Mouse (Mus musculus): ENCODE results near the gene Ppp1r12a. TPM values are rescaled to one million over a fixed set of nuclear protein-coding genes. Genes with fewer than 3 reads are reported as not detected.

Ppp1r12a gene
- polyA plus RNA-seq, 2 experiments = 58.0 to 72.8 TPM

GRCm38 (mm10) chr10:108283837-108284236 lies 121.8 kb downstream of the Ppp1r12a start:
- 90% methylated on average over 4 of the region's 4 CpGs for WGBS
- Histone ChIP-seq H3K27me3 (ENCODE audit: control insufficient read depth, insufficient read depth, low read length) (no peaks in the 10 kb centered on the region), H3K9me3 (ENCODE audit: control insufficient read depth, low read length) (no peaks in the 10 kb centered on the region), H3K4me2 (replicated peaks; ENCODE audit: low read depth, low read length, severe bottlenecking) (no peak overlapping the region), H3K9ac (ENCODE audit: low read depth, low read length, severe bottlenecking) (no peak overlapping the region), H3K27ac (replicated peaks; ENCODE audit: low read depth, low read length) (no peak overlapping the region; the same call in 1 of the 2 replicates), H3K4me3 (replicated peaks; ENCODE audit: low read length) (no peak overlapping the region), H3K36me3 (ENCODE audit: control insufficient read depth, insufficient read depth, low read length) (peaks cover 13% of the 10 kb centered on the region), H3K4me1 (ENCODE audit: control insufficient read depth, insufficient read depth, low read length) (no peaks in the 10 kb centered on the region)
- TF ChIP-seq POLR2A (IDR thresholded peaks at IDR 0.05; ENCODE audit: borderline replicate concordance, extremely low read depth, insufficient read depth, insufficient read length) = no peak
- DNase-seq (ENCODE audit: low spot score) (no peak), ATAC-seq (ENCODE audit: low FRiP score, low read depth) (no peak)

GRCm38 (mm10) chr10:108284445-108284844 lies 122.5 kb downstream of the Ppp1r12a start:
- H3K9ac ChIP-seq (ENCODE audit: low read depth, low read length, severe bottlenecking) = no peak overlapping the region

GRCm38 (mm10) chr10:108284977-108285376 lies 123.0 kb downstream of the Ppp1r12a start:
- Histone ChIP-seq H3K4me3 (replicated peaks; ENCODE audit: low read length) (no peak overlapping the region), H3K36me3 (ENCODE audit: control insufficient read depth, insufficient read depth, low read length) (peaks cover 9% of the 10 kb centered on the region), H3K4me2 (replicated peaks; ENCODE audit: low read depth, low read length, severe bottlenecking) (no peak overlapping the region), H3K27ac (replicated peaks; ENCODE audit: low read depth, low read length) (no peak overlapping the region), H3K9me3 (ENCODE audit: control insufficient read depth, low read length) (no peaks in the 10 kb centered on the region), H3K4me1 (ENCODE audit: control insufficient read depth, insufficient read depth, low read length) (no peaks in the 10 kb centered on the region), H3K27me3 (ENCODE audit: control insufficient read depth, insufficient read depth, low read length) (no peaks in the 10 kb centered on the region), H3K9ac (ENCODE audit: low read depth, low read length, severe bottlenecking) (no peak overlapping the region)
- WGBS = 92% methylated on average over 5 of the region's 5 CpGs
- ATAC-seq (ENCODE audit: low FRiP score, low read depth) (no peak), DNase-seq (ENCODE audit: low spot score) (no peak)
- TF ChIP-seq POLR2A (IDR thresholded peaks at IDR 0.05; ENCODE audit: borderline replicate concordance, extremely low read depth, insufficient read depth, insufficient read length) = no peak

More at GRCm38 (mm10) chr10:108284445-108284844, 122.5 kb downstream of the Ppp1r12a start:
- WGBS = 80% methylated on average over 4 of the region's 4 CpGs
- TF ChIP-seq POLR2A (IDR thresholded peaks at IDR 0.05; ENCODE audit: borderline replicate concordance, extremely low read depth, insufficient read depth, insufficient read length) = no peak
- Histone ChIP-seq H3K4me2 (replicated peaks; ENCODE audit: low read depth, low read length, severe bottlenecking) (no peak overlapping the region), H3K36me3 (ENCODE audit: control insufficient read depth, insufficient read depth, low read length) (peaks cover 13% of the 10 kb centered on the region), H3K4me1 (ENCODE audit: control insufficient read depth, insufficient read depth, low read length) (no peaks in the 10 kb centered on the region), H3K27me3 (ENCODE audit: control insufficient read depth, insufficient read depth, low read length) (no peaks in the 10 kb centered on the region), H3K9me3 (ENCODE audit: control insufficient read depth, low read length) (no peaks in the 10 kb centered on the region), H3K4me3 (replicated peaks; ENCODE audit: low read length) (no peak overlapping the region), H3K27ac (replicated peaks; ENCODE audit: low read depth, low read length) (no peak overlapping the region)
- DNase-seq (ENCODE audit: low spot score) (no peak), ATAC-seq (ENCODE audit: low FRiP score, low read depth) (no peak)

DNA sequence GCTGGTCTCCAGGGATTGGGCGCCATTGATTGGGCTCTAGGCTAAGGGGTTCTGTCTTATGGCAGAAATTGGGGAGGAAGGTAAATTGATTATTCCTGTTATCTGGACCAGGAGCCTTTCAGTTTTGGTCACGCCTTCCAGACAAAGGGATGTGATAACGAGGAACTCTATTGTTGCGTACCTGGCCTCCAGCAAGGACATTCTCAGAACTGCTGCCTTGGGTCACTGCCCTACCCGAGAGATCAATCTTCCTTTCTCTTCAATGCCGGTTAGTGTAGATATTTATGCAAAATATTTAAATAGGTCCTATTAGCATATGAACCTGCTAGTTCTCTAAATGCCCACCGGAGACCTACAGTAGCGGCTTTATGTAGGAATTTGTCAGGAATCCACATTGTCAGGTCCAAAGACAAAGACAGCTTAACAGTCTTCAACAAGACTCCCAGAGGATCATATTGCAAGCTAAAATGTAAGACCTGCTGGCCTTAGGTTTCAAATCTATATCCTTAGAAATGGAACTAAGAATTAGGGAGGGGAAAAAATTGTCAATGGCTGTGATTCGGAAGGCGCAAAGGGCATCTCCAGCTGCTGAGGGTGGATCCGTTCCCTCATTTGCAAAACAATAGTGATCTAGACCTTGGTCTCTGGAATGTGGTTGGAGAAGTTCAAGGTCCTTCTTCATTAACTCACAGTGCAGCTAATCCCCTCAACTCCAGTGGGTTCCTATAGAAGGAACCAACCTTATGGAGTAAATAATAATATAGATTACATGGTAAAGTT lies 124.9 kb downstream of the Ppp1r12a start:
- WGBS = 79% methylated on average over 11 of the region's 11 CpGs
- Histone ChIP-seq H3K4me3 (replicated peaks; ENCODE audit: low read length) (no peak overlapping the region), H3K4me2 (replicated peaks; ENCODE audit: low read depth, low read length, severe bottlenecking) (no peak overlapping the region), H3K4me1 (ENCODE audit: control insufficient read depth, insufficient read depth, low read length) (no peaks in the 10 kb centered on the region), H3K36me3 (ENCODE audit: control insufficient read depth, insufficient read depth, low read length) (no peaks in the 10 kb centered on the region), H3K9ac (ENCODE audit: low read depth, low read length, severe bottlenecking) (no peak overlapping the region), H3K27ac (replicated peaks; ENCODE audit: low read depth, low read length) (no peak overlapping the region), H3K9me3 (ENCODE audit: control insufficient read depth, low read length) (no peaks in the 10 kb centered on the region), H3K27me3 (ENCODE audit: control insufficient read depth, insufficient read depth, low read length) (no peaks in the 10 kb centered on the region)
- ATAC-seq (ENCODE audit: low FRiP score, low read depth) (no peak), DNase-seq (ENCODE audit: low spot score) (no peak)
- TF ChIP-seq POLR2A (IDR thresholded peaks at IDR 0.05; ENCODE audit: borderline replicate concordance, extremely low read depth, insufficient read depth, insufficient read length) = no peak

GRCm38 (mm10) chr10:108287438-108287801 lies 125.4 kb downstream of the Ppp1r12a start:
- H3K27me3 ChIP-seq (ENCODE audit: control insufficient read depth, insufficient read depth, low read length) = no peaks in the 10 kb centered on the region
- no peak overlapping the region for H3K9ac ChIP-seq (ENCODE audit: low read depth, low read length, severe bottlenecking)
- H3K4me3 ChIP-seq (replicated peaks; ENCODE audit: low read length) = no peak overlapping the region
- H3K27ac ChIP-seq (replicated peaks; ENCODE audit: low read depth, low read length) = no peak overlapping the region
- H3K9me3 ChIP-seq (ENCODE audit: control insufficient read depth, low read length) = no peaks in the 10 kb centered on the region
- 78% methylated on average over 4 of the region's 4 CpGs for WGBS
- ATAC-seq (ENCODE audit: low FRiP score, low read depth) (no peak), DNase-seq (ENCODE audit: low spot score) (no peak)
- no peaks in the 10 kb centered on the region for H3K36me3 ChIP-seq (ENCODE audit: control insufficient read depth, insufficient read depth, low read length)
- H3K4me2 ChIP-seq (replicated peaks; ENCODE audit: low read depth, low read length, severe bottlenecking) = no peak overlapping the region
- no peaks in the 10 kb centered on the region for H3K4me1 ChIP-seq (ENCODE audit: control insufficient read depth, insufficient read depth, low read length)
- no peak for TF ChIP-seq POLR2A (IDR thresholded peaks at IDR 0.05; ENCODE audit: borderline replicate concordance, extremely low read depth, insufficient read depth, insufficient read length)

Data from limb, embryonic 14.5 days (tissue).